Mouse (Mus musculus) frontal cortex, adult 2 months (tissue): ENCODE measurements around the gene Olfr951. TPM values are rescaled to one million over a fixed set of nuclear protein-coding genes. Genes with fewer than 3 reads are reported as not detected.

Experiments
- DNase-seq, 2 experiments: peaks; one replicate each; pipeline ENCODE4 v3.0.0; 2022; ENCODE audit warnings: low spot score in 1 of 2; ENCODE audit errors: extremely low spot score in 1 of 2
- polyA plus RNA-seq: library from polyadenylated mRNA; depleted of rRNA; stranded (reverse); fragments of >200 nt; gene quantifications from 2 replicates; pipeline ENCODE4 v1.2.3, GENCODE M21; 2012; rRNA removed

Olfr951 gene
- polyA plus RNA-seq = not detected in 2 replicates

DNA sequence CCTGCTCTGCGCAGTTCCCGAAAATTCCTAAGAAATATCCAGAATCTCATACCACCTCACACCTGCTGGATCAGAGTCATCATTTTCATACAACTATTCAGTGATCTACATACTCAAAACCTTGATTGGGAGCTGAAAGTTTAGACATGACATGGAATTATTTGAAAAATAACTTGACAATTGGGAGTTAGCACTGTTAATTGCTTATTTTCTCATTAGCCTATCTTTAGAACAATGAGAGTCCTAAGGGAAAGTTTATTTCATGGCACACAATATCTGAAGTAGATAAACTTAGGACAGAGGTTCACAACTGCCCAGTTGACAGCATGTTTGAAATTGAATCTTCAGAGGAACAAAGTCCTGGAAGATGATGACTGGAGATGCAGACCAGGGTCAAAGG lies at the start of gene Olfr951:
Olfr951 (plus strand) TSS at position 301 of the 400 bp plus-strand sequence.
- no peak for DNase-seq

DNA sequence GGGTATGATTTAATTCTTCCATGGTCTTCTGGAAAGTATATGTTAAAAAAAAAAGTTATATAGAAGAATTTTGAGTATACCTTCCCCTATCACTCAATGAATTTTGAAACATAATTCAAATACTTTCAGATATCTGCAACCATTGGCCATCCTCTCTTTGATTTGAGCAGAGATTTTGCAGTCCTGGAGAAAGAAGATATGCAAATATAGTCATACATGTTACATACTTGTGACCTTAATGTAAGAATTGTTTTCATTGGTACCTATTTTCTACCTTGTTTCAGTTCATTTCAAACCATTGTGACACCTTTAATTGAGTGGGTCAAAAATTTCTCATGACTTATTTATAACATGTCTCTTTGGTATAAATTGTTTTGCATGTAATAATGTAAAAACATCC lies 39.8 kb downstream of the Olfr951 start, which contains the start of gene Olfr952:
Olfr952 (minus strand) TSS at position 101 of the 400 bp plus-strand sequence.
- DNase-seq = no peak

Other genes with a start within 250 kb of the Olfr951 start
- gene Olfr943, start 221.1 kb upstream of the Olfr951 start, polyA plus RNA-seq = not detected in 2 replicates
- gene Olfr944, start 185.5 kb upstream of the Olfr951 start, polyA plus RNA-seq = not detected in 2 replicates
- gene Olfr1537, start 137.4 kb upstream of the Olfr951 start, polyA plus RNA-seq = not detected in 2 replicates
- gene Olfr945, start 110.6 kb upstream of the Olfr951 start, polyA plus RNA-seq = not detected in 2 replicates
- gene Olfr948, start 61.4 kb upstream of the Olfr951 start, polyA plus RNA-seq = not detected in 2 replicates
- gene Olfr952, start 39.7 kb downstream of the Olfr951 start, polyA plus RNA-seq = not detected in 2 replicates
- gene Olfr954, start 69.3 kb downstream of the Olfr951 start, polyA plus RNA-seq = not detected in 2 replicates
- gene Olfr955, start 84.5 kb downstream of the Olfr951 start, polyA plus RNA-seq = not detected in 2 replicates
- gene Olfr44, start 106.6 kb downstream of the Olfr951 start, polyA plus RNA-seq = not detected in 2 replicates
- gene Olfr957, start 128.4 kb downstream of the Olfr951 start, polyA plus RNA-seq = not detected in 2 replicates
- not detected in 2 replicates for gene Olfr958, start 166.6 kb downstream of the Olfr951 start, polyA plus RNA-seq
- gene Olfr959, start 188.2 kb downstream of the Olfr951 start, polyA plus RNA-seq = not detected in 2 replicates
- 4.4 and 5.5 TPM in 2 replicates for gene AW551984, start 217.0 kb downstream of the Olfr951 start, polyA plus RNA-seq
- gene Olfr148, start 223.2 kb downstream of the Olfr951 start, polyA plus RNA-seq = not detected in 2 replicates
- gene Olfr960, start 234.0 kb downstream of the Olfr951 start, polyA plus RNA-seq = not detected in 2 replicates